Mouse (Mus musculus) lung, embryonic 14.5 days (tissue): Measurements from ENCODE around the gene Tsc22d4. TPM values are rescaled to one million over a fixed set of nuclear protein-coding genes. Genes with fewer than 3 reads are reported as not detected.

Source experiments
- ATAC-seq: fragments of 200-750 bp; cut with Nextera tagmentation; 2 replicates; pipeline ENCODE4 v1.8.0; 2017; ENCODE audit warnings: mild to moderate bottlenecking, moderate TSS enrichment, moderate library complexity; ENCODE audit not compliant: insufficient read depth
- DNase-seq: peaks from one replicate; pipeline ENCODE4 v3.0.0-alpha.2; 2015
- H3K27ac ChIP-seq: fragments of 300-500 bp; sonication (generic); 2 replicates; pipeline ENCODE4 v1.5.1; 2014; ENCODE audit warnings: low read depth, mild to moderate bottlenecking, moderate library complexity
- H3K27me3 ChIP-seq: fragments of 300-500 bp; sonication (generic); 2 replicates; pipeline ENCODE4 v1.6.1; 2014; ENCODE audit warnings: low read length, control low read depth; ENCODE audit not compliant: insufficient read depth
- H3K36me3 ChIP-seq: fragments of 300-500 bp; sonication (generic); 2 replicates; pipeline ENCODE4 v1.6.1; 2014; ENCODE audit warnings: control low read depth; ENCODE audit not compliant: insufficient read depth
- H3K4me1 ChIP-seq: fragments of 300-500 bp; sonication (generic); 2 replicates; pipeline ENCODE4 v1.6.1; 2014; ENCODE audit warnings: antibody characterized with exemption, control low read depth; ENCODE audit not compliant: insufficient read depth
- H3K4me2 ChIP-seq: fragments of 300-500 bp; sonication (generic); 2 replicates; pipeline ENCODE4 v1.6.1; 2014; ENCODE audit warnings: mild to moderate bottlenecking
- H3K4me3 ChIP-seq: fragments of 300-500 bp; sonication (generic); 2 replicates; pipeline ENCODE4 v1.5.1; 2014; ENCODE audit warnings: low read depth, low read length
- H3K9ac ChIP-seq: fragments of 300-500 bp; sonication (generic); 2 replicates; pipeline ENCODE4 v1.6.1; 2014
- H3K9me3 ChIP-seq: fragments of 300-500 bp; sonication (generic); 2 replicates; pipeline ENCODE4 v1.6.1; 2016; ENCODE audit warnings: low read depth, low read length, control low read depth
- CTCF ChIP-seq: IDR thresholded peaks from 2 replicates; pipeline ENCODE4 v1.5.1; 2016; ENCODE audit warnings: antibody characterized with exemption, low read depth
- WGBS: fragments of 180-500 bp; shearing (Covaris S2); extraction: QIAGEN DNeasy Blood & Tissue Kit; methylation state at CpG from one replicate; pipeline ENCODE4 v1.1.7; 2014; 5-methylcytosine and 5-hydroxymethylcytosine counted together
- polyA plus RNA-seq: library from polyadenylated mRNA; unstranded; fragments of >200 nt; fragmentation: Nextera tagmentation; extraction: Ambion mirVana; gene quantifications from 2 replicates; pipeline ENCODE4 v1.2.1, GENCODE M21; 2014

Tsc22d4 gene
- polyA plus RNA-seq: 127 TPM in 2 replicates

DNA sequence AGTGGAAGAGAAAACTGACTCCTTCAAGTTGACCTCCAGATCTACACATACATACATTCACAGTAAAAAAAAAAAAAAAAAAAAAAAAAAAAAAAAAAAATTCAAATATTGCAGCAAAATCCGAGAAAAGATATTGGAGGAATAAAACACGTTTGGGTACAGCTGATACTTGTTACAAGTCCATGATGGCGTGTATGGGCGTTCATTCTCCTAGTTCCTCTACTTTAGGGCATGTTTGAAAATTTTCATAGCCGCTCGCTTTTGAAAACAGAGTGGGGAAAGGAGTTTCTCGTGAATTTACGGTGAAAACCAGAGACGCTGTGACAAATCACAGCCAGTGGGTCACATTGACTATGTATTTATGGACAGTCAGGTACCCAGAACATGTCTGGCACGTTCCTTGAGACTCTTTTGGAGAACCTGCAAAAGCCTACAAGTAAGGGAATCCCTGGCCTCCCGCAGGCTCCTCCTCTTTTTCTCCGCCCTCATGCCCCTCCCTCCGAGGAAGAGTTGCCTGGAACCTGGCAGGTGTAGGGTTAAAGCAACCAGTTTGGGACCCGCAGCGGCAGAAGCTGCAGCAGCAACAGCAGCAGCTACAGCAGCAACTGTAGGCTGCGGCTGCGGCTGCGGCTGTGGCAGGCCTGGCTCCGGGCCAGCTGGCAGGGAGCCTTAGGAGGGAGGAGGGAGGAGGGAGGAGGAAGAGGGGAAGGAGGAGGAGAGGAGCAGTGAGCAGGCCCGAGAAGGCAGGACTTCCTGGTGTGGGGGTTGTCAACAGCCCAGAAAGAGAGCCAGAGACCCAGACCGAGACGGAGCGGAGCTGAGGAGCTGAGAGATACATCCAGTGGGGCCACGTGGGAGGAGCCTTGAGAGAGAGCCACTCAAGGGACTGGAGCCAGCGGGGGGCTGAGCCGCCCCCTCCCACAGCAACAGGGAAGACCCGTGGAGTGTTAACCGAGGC, at the start of gene Tsc22d4:
Gene Tsc22d4, plus strand, starts transcription at position 517 of the 958 bp plus-strand sequence.
- 3% methylated on average over 28 of the region's 28 CpGs for WGBS
- Histone ChIP-seq H3K4me1 (peaks cover 5% of the 10 kb centered on the region; the same call in 1 of the 2 replicates), H3K36me3 (0 out of 2 replicates have a peak, but pooled peaks cover 5% of the 10 kb centered on the region), H3K27ac (peak within 1 kb of the TSS; percentile 98), H3K4me2 (peak within 1 kb of the TSS; percentile 100), H3K9me3 (no peaks in the 10 kb centered on the region), H3K27me3 (no peaks in the 10 kb centered on the region), H3K4me3 (peak within 1 kb of the TSS; percentile 76), H3K9ac (peak within 1 kb of the TSS; percentile 85)
- peak; percentile 91 for ATAC-seq
- peak; percentile 96 for DNase-seq
- 0 out of 2 replicates have a peak, but pooled peaks have one; percentile 4 for TF ChIP-seq CTCF

DNA sequence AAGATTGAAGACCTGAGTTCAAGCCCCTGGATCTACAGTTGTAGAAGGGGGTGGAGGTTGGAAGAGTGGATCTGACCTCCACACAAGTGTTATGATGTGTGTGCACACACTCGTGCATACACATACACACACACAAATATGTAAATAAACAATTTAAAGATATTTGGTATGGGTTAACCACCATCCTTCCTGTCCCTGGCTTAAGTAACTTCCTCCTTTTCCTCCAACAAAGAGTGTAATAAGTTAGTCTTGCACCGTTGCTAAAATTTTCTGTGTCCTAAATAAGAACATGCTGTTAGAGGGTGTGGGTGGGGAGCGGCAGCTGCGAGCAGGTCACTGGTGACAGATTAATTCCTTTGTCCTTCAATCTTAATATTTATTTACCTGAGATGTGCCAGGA, 49.6 kb upstream of the Tsc22d4 start:
- H3K4me1 ChIP-seq: no peaks in the 10 kb centered on the region
- H3K27me3 ChIP-seq: no peaks in the 10 kb centered on the region
- H3K4me3 ChIP-seq: no peak overlapping the region
- ATAC-seq: no peak
- H3K9ac ChIP-seq: no peak overlapping the region
- no peaks in the 10 kb centered on the region for H3K9me3 ChIP-seq
- DNase-seq: no peak
- H3K4me2 ChIP-seq: no peak overlapping the region
- H3K36me3 ChIP-seq: no peaks in the 10 kb centered on the region
- WGBS: 58% methylated on average over 4 of the region's 4 CpGs
- H3K27ac ChIP-seq: no peak overlapping the region
- no peak for TF ChIP-seq CTCF

DNA sequence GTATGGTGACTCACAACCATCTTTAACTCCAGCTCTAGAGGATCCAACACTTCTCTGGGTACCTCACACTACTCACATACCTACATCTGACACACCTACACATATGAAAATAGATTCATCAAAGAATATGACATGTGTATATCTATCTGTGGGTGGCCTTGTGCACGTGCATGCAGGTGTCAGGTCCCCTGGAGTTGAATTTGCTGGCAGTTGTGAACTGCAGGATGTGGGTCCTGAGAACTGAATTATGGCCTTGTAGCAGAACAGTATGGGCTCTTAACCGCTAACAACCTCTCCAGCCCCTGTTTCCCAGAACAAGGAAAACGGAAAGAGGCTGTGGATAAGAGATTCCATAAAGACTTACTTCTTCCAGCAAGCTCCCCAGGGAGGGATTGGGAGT, 46.5 kb upstream of the Tsc22d4 start:
- DNase-seq: no peak
- Histone ChIP-seq H3K27me3 (no peaks in the 10 kb centered on the region), H3K4me2 (no peak overlapping the region), H3K4me1 (no peaks in the 10 kb centered on the region), H3K36me3 (no peaks in the 10 kb centered on the region), H3K9ac (no peak overlapping the region), H3K9me3 (no peaks in the 10 kb centered on the region), H3K4me3 (no peak overlapping the region), H3K27ac (no peak overlapping the region)
- 65% methylated on average over 3 of the region's 3 CpGs for WGBS
- TF ChIP-seq CTCF: no peak
- ATAC-seq: no peak

DNA sequence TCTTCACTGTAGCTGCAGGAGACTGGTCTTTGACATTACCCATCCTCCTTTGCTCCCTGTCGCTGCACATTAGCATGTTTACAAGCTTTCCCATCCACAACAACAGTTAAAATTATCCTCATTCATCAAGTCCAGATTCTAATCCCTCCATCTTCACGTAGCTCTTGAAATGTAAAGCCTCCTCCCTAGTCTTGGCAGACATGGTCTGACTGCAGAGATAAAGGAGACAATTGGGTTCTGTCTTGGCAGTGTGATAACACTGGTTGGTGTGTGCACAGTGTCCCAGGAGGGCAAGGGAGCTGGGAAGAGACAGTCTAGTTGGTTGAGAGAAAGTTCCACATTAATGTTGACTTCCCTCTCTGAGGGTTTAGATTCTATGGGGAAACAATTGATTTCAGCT, 45.7 kb upstream of the Tsc22d4 start:
- no peak overlapping the region for H3K4me3 ChIP-seq
- no peaks in the 10 kb centered on the region for H3K9me3 ChIP-seq
- no peak overlapping the region for H3K4me2 ChIP-seq
- H3K4me1 ChIP-seq: no peaks in the 10 kb centered on the region
- DNase-seq (no peak), ATAC-seq (no peak)
- no peaks in the 10 kb centered on the region for H3K27me3 ChIP-seq
- H3K36me3 ChIP-seq: no peaks in the 10 kb centered on the region
- 40% methylated on average over 2 of the region's 2 CpGs for WGBS
- H3K27ac ChIP-seq: no peak overlapping the region
- H3K9ac ChIP-seq: no peak overlapping the region
- no peak for TF ChIP-seq CTCF

DNA sequence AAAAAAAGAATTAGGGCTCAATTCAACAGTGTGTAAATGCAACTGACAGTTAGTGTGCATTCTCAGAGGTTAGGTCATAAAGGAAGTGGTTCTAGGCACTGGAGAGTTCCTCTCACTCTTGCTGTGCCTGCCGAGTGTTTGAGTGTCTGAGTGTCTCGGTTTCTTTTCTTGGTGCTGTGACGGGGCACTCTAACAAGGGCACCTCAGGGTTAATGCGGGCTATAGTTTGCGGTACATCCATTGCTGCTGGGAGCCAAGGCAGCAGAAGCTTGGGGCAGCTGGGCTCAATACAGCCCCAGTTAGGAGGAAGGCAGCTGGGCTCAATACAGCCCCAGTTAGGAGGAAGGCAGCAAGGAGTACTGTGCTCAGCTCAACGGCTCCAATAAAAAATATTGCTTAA, 40.3 kb upstream of the Tsc22d4 start:
- Histone ChIP-seq H3K9me3 (no peaks in the 10 kb centered on the region), H3K4me3 (no peak overlapping the region), H3K9ac (no peak overlapping the region), H3K4me2 (no peak overlapping the region), H3K27me3 (no peaks in the 10 kb centered on the region), H3K27ac (no peak overlapping the region), H3K36me3 (no peaks in the 10 kb centered on the region), H3K4me1 (no peaks in the 10 kb centered on the region)
- ATAC-seq (no peak), DNase-seq (no peak)
- no peak for TF ChIP-seq CTCF
- WGBS: 38% methylated on average over 6 of the region's 6 CpGs

DNA sequence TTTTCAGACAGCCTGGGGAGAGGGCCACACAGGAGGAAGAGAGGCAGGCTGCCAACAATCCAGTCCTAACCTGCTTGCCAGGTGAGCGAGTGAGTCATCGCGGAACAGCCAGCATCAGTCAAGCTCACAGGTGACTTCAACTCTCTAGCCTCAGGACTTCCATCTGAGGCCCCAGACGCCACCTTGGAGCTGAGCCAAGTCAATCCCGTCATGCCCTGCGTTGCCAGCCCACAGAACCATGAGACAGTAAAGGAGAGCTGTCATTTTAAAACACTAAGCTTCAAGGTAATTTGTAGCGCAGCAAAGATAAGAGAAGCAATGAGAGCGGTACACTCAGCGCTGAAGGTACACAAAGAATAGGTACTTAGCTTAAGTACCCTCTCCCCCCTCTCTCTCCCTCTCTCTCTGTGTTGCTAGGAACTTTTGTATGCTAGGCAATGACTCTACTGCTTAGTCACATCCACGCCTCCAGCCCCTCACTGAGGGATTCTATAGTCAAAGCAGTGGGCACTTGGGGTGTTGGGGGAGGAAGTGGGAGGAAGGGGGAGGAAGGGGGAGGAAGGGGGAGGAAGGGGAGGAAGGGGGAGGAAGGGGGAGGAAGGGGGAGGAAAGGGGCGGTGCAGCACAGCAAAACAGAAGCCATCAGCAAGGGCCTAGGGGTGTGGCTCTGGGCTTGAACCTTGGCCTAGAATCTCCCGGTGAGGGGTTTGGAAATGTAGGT, 38.5 kb upstream of the Tsc22d4 start:
- peak; percentile 87 for ATAC-seq
- WGBS: 40% methylated on average over 12 of the region's 12 CpGs
- peak overlapping the region; percentile 21; the same call in 1 of the 2 replicates for H3K4me2 ChIP-seq

DNA sequence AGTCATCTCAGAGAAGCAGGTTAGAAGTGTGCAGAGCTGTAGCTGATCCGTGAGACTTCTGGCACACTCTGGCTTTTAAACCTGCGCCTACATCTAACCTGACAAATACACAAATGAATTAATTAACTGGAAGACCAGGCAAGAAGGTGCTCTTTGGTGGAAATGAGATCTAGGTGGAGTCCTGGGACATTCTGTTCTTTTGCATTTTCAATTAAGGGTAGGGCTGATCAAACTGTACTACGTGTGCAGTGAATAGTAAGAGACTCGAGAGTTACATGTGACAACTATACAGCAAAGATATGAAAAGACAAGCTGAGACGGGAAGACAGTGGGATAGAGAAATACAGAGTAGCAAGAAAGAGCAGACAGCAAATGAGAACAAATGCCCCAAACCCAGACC, 32.1 kb upstream of the Tsc22d4 start:
- ATAC-seq (no peak), DNase-seq (no peak)
- Histone ChIP-seq H3K27ac (no peak overlapping the region), H3K9me3 (no peaks in the 10 kb centered on the region), H3K36me3 (no peaks in the 10 kb centered on the region), H3K9ac (no peak overlapping the region), H3K27me3 (no peaks in the 10 kb centered on the region), H3K4me3 (no peak overlapping the region), H3K4me2 (no peak overlapping the region), H3K4me1 (no peaks in the 10 kb centered on the region)
- no peak for TF ChIP-seq CTCF
- WGBS: 76% methylated on average over 5 of the region's 5 CpGs

More for the DNA sequence above, 38.5 kb upstream of the Tsc22d4 start:
- Histone ChIP-seq H3K27me3 (no peaks in the 10 kb centered on the region), H3K4me3 (no peak overlapping the region), H3K36me3 (no peaks in the 10 kb centered on the region), H3K9ac (no peak overlapping the region), H3K4me1 (no peaks in the 10 kb centered on the region), H3K27ac (peak overlapping the region; percentile 81), H3K9me3 (no peaks in the 10 kb centered on the region)
- TF ChIP-seq CTCF: no peak
- peak; percentile 83 for DNase-seq
